Mouse (Mus musculus) midbrain, embryonic 13.5 days (tissue): ENCODE results near the gene Pemt. TPM values are rescaled to one million over a fixed set of nuclear protein-coding genes. Genes with fewer than 3 reads are reported as not detected.

Experiments used
- ATAC-seq: fragments of 200-750 bp; cut with Nextera tagmentation; 2 replicates; pipeline ENCODE4 v1.8.0; 2017; ENCODE audit warnings: mild to moderate bottlenecking, moderate TSS enrichment, moderate library complexity
- H3K27ac ChIP-seq: fragments of 300-500 bp; sonication (generic); 2 replicates; pipeline ENCODE4 v1.5.1; 2015; ENCODE audit warnings: inconsistent platforms, mild to moderate bottlenecking, moderate library complexity
- H3K27me3 ChIP-seq: fragments of 300-500 bp; sonication (generic); 2 replicates; pipeline ENCODE4 v1.6.1; 2015; ENCODE audit warnings: mild to moderate bottlenecking, inconsistent platforms
- H3K36me3 ChIP-seq: fragments of 300-500 bp; sonication (generic); 2 replicates; pipeline ENCODE4 v1.6.1; 2015; ENCODE audit warnings: mild to moderate bottlenecking, inconsistent platforms
- H3K4me1 ChIP-seq: fragments of 300-500 bp; sonication (generic); replicated peaks from 2 replicates; pipeline ENCODE4 v1.6.1; 2015; ENCODE audit warnings: inconsistent platforms
- H3K4me2 ChIP-seq: fragments of 300-500 bp; sonication (generic); replicated peaks from 2 replicates; pipeline ENCODE4 v1.6.1; 2015; ENCODE audit warnings: moderate library complexity, mild to moderate bottlenecking, inconsistent platforms
- H3K4me3 ChIP-seq: fragments of 300-500 bp; sonication (generic); replicated peaks from 2 replicates; pipeline ENCODE4 v1.5.1; 2015; ENCODE audit warnings: mild to moderate bottlenecking, inconsistent platforms
- H3K9ac ChIP-seq: fragments of 300-500 bp; sonication (generic); replicated peaks from 2 replicates; pipeline ENCODE4 v1.6.1; 2015; ENCODE audit warnings: mild to moderate bottlenecking, inconsistent platforms
- H3K9me3 ChIP-seq: fragments of 300-500 bp; sonication (generic); 2 replicates; pipeline ENCODE4 v1.6.1; 2016; ENCODE audit warnings: mild to moderate bottlenecking, inconsistent platforms
- WGBS: fragments of 180-500 bp; shearing (Covaris S2); methylation state at CpG from one replicate; pipeline ENCODE4 v1.1.7; 2015; 5-methylcytosine and 5-hydroxymethylcytosine counted together
- polyA plus RNA-seq: library from polyadenylated mRNA; unstranded; fragments of >200 nt; fragmentation: Nextera tagmentation; extraction: Ambion mirVana; gene quantifications from 2 replicates; pipeline ENCODE4 v1.2.1, GENCODE M21; 2015

The Pemt gene
- polyA plus RNA-seq, 1 experiment from 2014 or later: 6.9 TPM

GRCm38 (mm10) chr11:59937023-59937422 is 109.3 kb downstream of the Pemt start:
- Histone ChIP-seq H3K9ac (no peak overlapping the region), H3K4me1 (peaks cover 6% of the 10 kb centered on the region; the same call in 1 of the 2 replicates), H3K9me3 (no peaks in the 10 kb centered on the region), H3K36me3 (no peaks in the 10 kb centered on the region), H3K4me2 (no peak overlapping the region), H3K27me3 (no peaks in the 10 kb centered on the region), H3K4me3 (no peak overlapping the region), H3K27ac (no peak overlapping the region)
- WGBS: 74% methylated on average over 3 of the region's 3 CpGs
- no peak for ATAC-seq

- no peaks in the 10 kb centered on the region for H3K9me3 ChIP-seq
- 0 out of 2 replicates have a peak overlapping the region, but pooled peaks have one; percentile 33 for H3K27ac ChIP-seq
- no peaks in the 10 kb centered on the region for H3K27me3 ChIP-seq
- no peak overlapping the region for H3K4me3 ChIP-seq
- H3K36me3 ChIP-seq: no peaks in the 10 kb centered on the region
- ATAC-seq: 0 out of 2 replicates have a peak, but pooled peaks have one; percentile 68
- peaks cover 6% of the 10 kb centered on the region; the same call in 1 of the 2 replicates for H3K4me1 ChIP-seq
- no peak overlapping the region for H3K4me2 ChIP-seq
- no peak overlapping the region; the same call in 1 of the 2 replicates for H3K9ac ChIP-seq
- 39% methylated on average over 12 of the region's 12 CpGs for WGBS
Observed at GRCm38 (mm10) chr11:59933943-59934342, 112.3 kb downstream of the Pemt start.

GRCm38 (mm10) chr11:59932560-59933337 is 113.5 kb downstream of the Pemt start:
- Histone ChIP-seq H3K9me3 (no peaks in the 10 kb centered on the region), H3K27ac (no peak overlapping the region), H3K4me1 (peaks cover 6% of the 10 kb centered on the region; the same call in 1 of the 2 replicates), H3K9ac (no peak overlapping the region), H3K36me3 (no peaks in the 10 kb centered on the region), H3K4me2 (no peak overlapping the region), H3K27me3 (no peaks in the 10 kb centered on the region), H3K4me3 (no peak overlapping the region)
- WGBS: 69% methylated on average over 9 of the region's 9 CpGs
- ATAC-seq: no peak

- Histone ChIP-seq H3K36me3 (no peaks in the 10 kb centered on the region), H3K9me3 (no peaks in the 10 kb centered on the region), H3K4me2 (no peak overlapping the region), H3K9ac (no peak overlapping the region), H3K4me3 (no peak overlapping the region), H3K27me3 (no peaks in the 10 kb centered on the region), H3K27ac (no peak overlapping the region), H3K4me1 (peaks cover 6% of the 10 kb centered on the region; the same call in 1 of the 2 replicates)
- ATAC-seq: no peak
- WGBS: 35% methylated on average over 4 of the region's 4 CpGs
Observed at GRCm38 (mm10) chr11:59930031-59930430, 116.3 kb downstream of the Pemt start.

GRCm38 (mm10) chr11:59921265-59921664 is 125.0 kb downstream of the Pemt start:
- Histone ChIP-seq H3K4me1 (no peaks in the 10 kb centered on the region), H3K9me3 (no peaks in the 10 kb centered on the region), H3K27ac (no peak overlapping the region), H3K9ac (no peak overlapping the region), H3K36me3 (no peaks in the 10 kb centered on the region), H3K4me2 (no peak overlapping the region), H3K4me3 (no peak overlapping the region), H3K27me3 (no peaks in the 10 kb centered on the region)
- no peak for ATAC-seq
- 22% methylated on average over 7 of the region's 7 CpGs for WGBS

Other genes with a start within 250 kb of the Pemt start
- gene Flcn, start 236.5 kb downstream of the Pemt start, polyA plus RNA-seq: 38.4 and 41.7 TPM in 2 replicates
- 58.6 and 60.5 TPM in 2 replicates for gene Nt5m, start 207.0 kb downstream of the Pemt start, polyA plus RNA-seq
- 218 and 223 TPM in 2 replicates for gene Cops3, start 206.7 kb downstream of the Pemt start, polyA plus RNA-seq
- 34.1 and 34.9 TPM in 2 replicates for gene Med9, start 98.3 kb downstream of the Pemt start, polyA plus RNA-seq
- 0.72 and 1.3 TPM in 2 replicates for gene Rasd1, start 81.5 kb downstream of the Pemt start, polyA plus RNA-seq
- 32.7 and 33.8 TPM in 2 replicates for gene Rai1, start 58.5 kb upstream of the Pemt start, polyA plus RNA-seq
- gene Srebf1, start 176.1 kb upstream of the Pemt start, polyA plus RNA-seq: 38.5 and 46.0 TPM in 2 replicates